Mouse (Mus musculus) testis, adult 2 months (tissue): ENCODE measurements around the gene Ppp1r26.

Source experiments
- CTCF ChIP-seq: fragments of 200-500 bp; IDR thresholded peaks from 2 replicates; pipeline ENCODE4 v1.5.1; 2012; ENCODE audit warnings: low read depth, mild to moderate bottlenecking, inconsistent platforms, low read length, moderate library complexity; ENCODE audit not compliant: control insufficient read depth, insufficient read depth, insufficient replicate concordance
- POLR2A ChIP-seq: fragments of 200-500 bp; IDR thresholded peaks from 2 replicates; pipeline ENCODE4 v1.6.1; 2012; ENCODE audit warnings: low read depth, mild to moderate bottlenecking, inconsistent platforms, low read length, moderate library complexity; ENCODE audit not compliant: control insufficient read depth

DNA sequence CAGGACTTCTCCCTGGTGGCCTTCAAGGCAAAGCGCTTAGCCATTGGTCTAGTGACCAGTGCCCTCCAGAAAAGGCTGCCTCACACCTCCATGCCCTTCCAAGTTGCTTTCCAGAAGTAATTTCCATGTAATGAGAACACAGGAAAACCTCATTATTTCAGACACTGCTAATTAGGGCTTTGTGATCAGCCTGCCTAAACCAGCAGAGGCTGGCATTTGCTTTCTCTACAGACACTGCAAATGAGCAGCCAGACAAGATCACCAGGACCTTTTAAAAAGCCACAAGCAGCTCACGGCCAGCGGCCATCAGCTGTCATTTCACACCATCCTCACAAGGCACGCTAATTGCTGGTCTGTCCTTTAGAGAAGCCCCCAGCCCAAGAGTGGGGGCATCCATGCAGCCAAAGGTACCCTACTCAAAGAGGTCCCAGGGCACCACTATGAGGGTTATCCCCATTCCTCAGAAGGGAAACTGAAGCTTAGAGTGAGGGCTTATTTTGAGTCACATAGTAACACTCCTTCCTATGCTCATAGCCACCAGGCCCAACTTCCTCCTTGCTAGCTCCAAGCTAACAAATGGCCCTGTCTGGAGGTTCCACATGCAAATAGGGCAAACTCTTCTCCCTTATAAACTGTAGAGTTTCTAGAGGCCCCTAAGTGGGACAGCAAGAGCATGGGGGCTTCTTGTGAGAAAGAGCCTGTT, 49.0 kb upstream of the Ppp1r26 start:
- TF ChIP-seq CTCF = no peak
- no peak for TF ChIP-seq POLR2A
